Mouse (Mus musculus): ENCODE results near the gene Sntb2.

- TF ChIP-seq CTCF (IDR thresholded peaks at IDR 0.05; ENCODE audit: low read depth) (no peak), EP300 (optimal IDR thresholded peaks at IDR 0.05) (no peak)
Observed at GRCm38 (mm10) chr8:107056076-107056972, 120.8 kb downstream of the Sntb2 start, which contains the start of the genes Cog8 and Nip7.
